Mouse (Mus musculus) embryonic facial prominence, embryonic 14.5 days (tissue): ENCODE results near the gene Rab24. TPM values are rescaled to one million over a fixed set of nuclear protein-coding genes. Genes with fewer than 3 reads are reported as not detected.
A peak's percentile ranks its signal among the peaks of the same experiment; 100 is the strongest.

Source experiments
- ATAC-seq: fragments of 200-750 bp; cut with Nextera tagmentation; 2 replicates; pipeline ENCODE4 v1.8.0; 2017; ENCODE audit warnings: low read depth, moderate number of reproducible peaks, moderate TSS enrichment
- DNase-seq: peaks from one replicate; pipeline ENCODE4 v3.0.0-alpha.2; 2015; ENCODE audit warnings: low spot score
- H3K27ac ChIP-seq: fragments of 300-500 bp; sonication (generic); replicated peaks from 2 replicates; pipeline ENCODE4 v1.5.1; 2014; ENCODE audit warnings: low read depth, mild to moderate bottlenecking, low read length, moderate library complexity
- H3K27me3 ChIP-seq: fragments of 300-500 bp; sonication (generic); replicated peaks from 2 replicates; pipeline ENCODE4 v1.6.1; 2014; ENCODE audit warnings: low read length; ENCODE audit not compliant: control insufficient read depth, insufficient read depth
- H3K36me3 ChIP-seq: fragments of 300-500 bp; sonication (generic); 2 replicates; pipeline ENCODE4 v1.6.1; 2014; ENCODE audit warnings: low read length, mixed read lengths; ENCODE audit not compliant: control insufficient read depth, insufficient read depth
- H3K4me1 ChIP-seq: fragments of 300-500 bp; sonication (generic); 2 replicates; pipeline ENCODE4 v1.6.1; 2014; ENCODE audit warnings: antibody characterized with exemption, low read length; ENCODE audit not compliant: control insufficient read depth, insufficient read depth
- H3K4me2 ChIP-seq: fragments of 300-500 bp; sonication (generic); 2 replicates; pipeline ENCODE4 v1.6.1; 2014; ENCODE audit warnings: low read depth, mild to moderate bottlenecking, low read length, moderate library complexity, mixed read lengths
- H3K4me3 ChIP-seq: fragments of 300-500 bp; sonication (generic); 2 replicates; pipeline ENCODE4 v1.5.1; 2014; ENCODE audit warnings: low read depth, mild to moderate bottlenecking, low read length
- H3K9ac ChIP-seq: fragments of 300-500 bp; sonication (generic); 2 replicates; pipeline ENCODE4 v1.6.1; 2014; ENCODE audit warnings: low read depth, mild to moderate bottlenecking, low read length, moderate library complexity, mixed read lengths
- H3K9me3 ChIP-seq: fragments of 300-500 bp; sonication (generic); 2 replicates; pipeline ENCODE4 v1.6.1; 2016; ENCODE audit warnings: low read length; ENCODE audit not compliant: control insufficient read depth
- WGBS: fragments of 180-500 bp; shearing (Covaris S2); extraction: QIAGEN DNeasy Blood & Tissue Kit; methylation state at CpG from one replicate; pipeline ENCODE4 v1.1.7; 2014; 5-methylcytosine and 5-hydroxymethylcytosine counted together
- polyA plus RNA-seq: library from polyadenylated mRNA; unstranded; fragments of >200 nt; fragmentation: Nextera tagmentation; extraction: Ambion mirVana; gene quantifications from 2 replicates; pipeline ENCODE4 v1.2.1, GENCODE M21; 2014

Gene Rab24
- polyA plus RNA-seq, 1 experiment from 2014 or later = 92.1 TPM

- no peak overlapping the region for H3K4me2 ChIP-seq
- H3K4me3 ChIP-seq = no peak overlapping the region
- H3K36me3 ChIP-seq = peaks cover 86% of the 10 kb centered on the region
- no peaks in the 10 kb centered on the region for H3K9me3 ChIP-seq
- H3K27me3 ChIP-seq = no peaks in the 10 kb centered on the region
- H3K27ac ChIP-seq = no peak overlapping the region
- no peak for ATAC-seq
- no peak for DNase-seq
- no peaks in the 10 kb centered on the region for H3K4me1 ChIP-seq
- 78% methylated on average over 3 of the region's 3 CpGs for WGBS
- H3K9ac ChIP-seq = no peak overlapping the region
These were observed 32.9 kb downstream of the Rab24 start for GRCm38 (mm10) chr13:55288854-55289253.

- H3K9ac ChIP-seq = no peak overlapping the region
- H3K4me2 ChIP-seq = no peak overlapping the region
- ATAC-seq = no peak
- no peaks in the 10 kb centered on the region for H3K27me3 ChIP-seq
- no peaks in the 10 kb centered on the region for H3K9me3 ChIP-seq
- no peaks in the 10 kb centered on the region for H3K4me1 ChIP-seq
- H3K36me3 ChIP-seq = peaks cover 66% of the 10 kb centered on the region
- DNase-seq = no peak
- H3K27ac ChIP-seq = no peak overlapping the region
- 91% methylated on average over 5 of the region's 5 CpGs for WGBS
- H3K4me3 ChIP-seq = no peak overlapping the region
These were observed 44.1 kb downstream of the Rab24 start for GRCm38 (mm10) chr13:55277646-55278045.

- Histone ChIP-seq H3K9me3 (no peaks in the 10 kb centered on the region), H3K4me1 (no peaks in the 10 kb centered on the region), H3K27ac (no peak overlapping the region)
These were observed 44.5 kb downstream of the Rab24 start for GRCm38 (mm10) chr13:55277203-55277602.

More at GRCm38 (mm10) chr13:55277203-55277602, 44.5 kb downstream of the Rab24 start:
- Histone ChIP-seq H3K27me3 (no peaks in the 10 kb centered on the region), H3K4me2 (no peak overlapping the region), H3K36me3 (peaks cover 65% of the 10 kb centered on the region), H3K9ac (no peak overlapping the region), H3K4me3 (no peak overlapping the region)
- WGBS = 58% methylated on average over 5 of the region's 5 CpGs
- ATAC-seq (no peak), DNase-seq (peak; percentile 9)

Other genes starting within 250 kb of the Rab24 start
- 27.5 and 29.9 TPM in 2 replicates for gene Uimc1, start 221.6 kb downstream of the Rab24 start, polyA plus RNA-seq
- gene Zfp346, start 216.6 kb downstream of the Rab24 start, polyA plus RNA-seq = 21.3 and 26.2 TPM in 2 replicates
- gene Gm17617, start 188.4 kb downstream of the Rab24 start, polyA plus RNA-seq = not detected in 2 replicates
- 16.4 and 19.9 TPM in 2 replicates for gene Fgfr4, start 169.3 kb downstream of the Rab24 start, polyA plus RNA-seq
- 55.0 and 58.7 TPM in 2 replicates for gene Nsd1, start 112.2 kb downstream of the Rab24 start, polyA plus RNA-seq
- gene Prelid1, start 1.4 kb downstream of the Rab24 start, polyA plus RNA-seq = 413 and 451 TPM in 2 replicates
- gene Mxd3, start 7.9 kb upstream of the Rab24 start, polyA plus RNA-seq = 36.0 and 39.4 TPM in 2 replicates
- gene Lman2, start 40.8 kb upstream of the Rab24 start, polyA plus RNA-seq = 102 and 105 TPM in 2 replicates
- gene Rgs14, start 47.8 kb upstream of the Rab24 start, polyA plus RNA-seq = 1.3 and 3.3 TPM in 2 replicates
- gene Slc34a1, start 76.2 kb upstream of the Rab24 start, polyA plus RNA-seq = not detected in 2 replicates
- gene Pfn3, start 93.3 kb upstream of the Rab24 start, polyA plus RNA-seq = 0.70 TPM in 1 of 2 replicates, not detected in the other
- not detected in 2 replicates for gene F12, start 104.8 kb upstream of the Rab24 start, polyA plus RNA-seq
- 44.0 and 46.6 TPM in 2 replicates for gene Grk6, start 123.1 kb upstream of the Rab24 start, polyA plus RNA-seq
- gene Prr7, start 142.3 kb upstream of the Rab24 start, polyA plus RNA-seq = 1.9 and 2.7 TPM in 2 replicates
- 141 and 167 TPM in 2 replicates for gene Dbn1, start 166.2 kb upstream of the Rab24 start, polyA plus RNA-seq
- 194 and 204 TPM in 2 replicates for gene Pdlim7, start 191.7 kb upstream of the Rab24 start, polyA plus RNA-seq
- 2.5 and 3.8 TPM in 2 replicates for gene Dok3, start 207.3 kb upstream of the Rab24 start, polyA plus RNA-seq
- 56.6 and 69.5 TPM in 2 replicates for gene Ddx41, start 214.7 kb upstream of the Rab24 start, polyA plus RNA-seq
- gene Fam193b, start 249.2 kb upstream of the Rab24 start, polyA plus RNA-seq = 30.5 and 32.1 TPM in 2 replicates